Mouse (Mus musculus): ENCODE measurements around the gene Snrnp48. TPM values are rescaled to one million over a fixed set of nuclear protein-coding genes. Genes with fewer than 3 reads are reported as not detected.
A peak's percentile ranks its signal among the peaks of the same experiment; 100 is the strongest.

Gene Snrnp48
- total RNA-seq, 1 experiment = 74.8 TPM

- in situ Hi-C loops (cut with MboI; ENCODE audit: low sequenced_read_pairs in 2 of 2, unreplicated experiment in 2 of 2) = no loop called here
- no peak for TF ChIP-seq HCFC1 (IDR thresholded peaks at IDR 0.05; ENCODE audit: borderline replicate concordance, insufficient read depth, low read length)
- TF ChIP-seq ZC3H11A (IDR thresholded peaks at IDR 0.05; ENCODE audit: borderline replicate concordance, low read depth, low read length) = no peak
- no peak overlapping the region for H3K4me3 ChIP-seq (ENCODE audit: insufficient read depth in 1 of 2, low read depth in 1 of 2, low read length in 2 of 2, poor library complexity in 1 of 2, severe bottlenecking in 1 of 2)
- H3K36me3 ChIP-seq (ENCODE audit: control insufficient read depth, insufficient read depth, low read length, poor library complexity, severe bottlenecking) = no peaks in the 10 kb centered on the region; the same call in 1 of the 2 replicates
- no peak overlapping the region for H3K27ac ChIP-seq (ENCODE audit: insufficient read depth, low read depth, low read length, poor library complexity, severe bottlenecking)
- H3K9me3 ChIP-seq (ENCODE audit: control insufficient read depth, insufficient read depth, low read depth, low read length) = no peaks in the 10 kb centered on the region
- DNase-seq (ENCODE audit: low read depth, low spot score) = no peak
- H3K4me1 ChIP-seq (ENCODE audit: control insufficient read depth in 2 of 2, insufficient read depth in 2 of 2, low read length in 2 of 2, poor library complexity in 1 of 2) = no peaks in the 10 kb centered on the region
- H3K9ac ChIP-seq (ENCODE audit: insufficient read depth, low read depth, low read length, poor library complexity, severe bottlenecking) = no peak overlapping the region
Measured at GRCm38 (mm10) chr13:38193406-38193805, 11.3 kb upstream of the Snrnp48 start.

GRCm38 (mm10) chr13:38201413-38201812 is 3.3 kb upstream of the Snrnp48 start:
- in situ Hi-C loops (cut with MboI; ENCODE audit: low sequenced_read_pairs in 2 of 2, unreplicated experiment in 2 of 2) = no loop called here
- Histone ChIP-seq H3K36me3 (ENCODE audit: control insufficient read depth, insufficient read depth, low read length, poor library complexity, severe bottlenecking) (no peaks in the 10 kb centered on the region), H3K4me1 (ENCODE audit: control insufficient read depth in 2 of 2, insufficient read depth in 2 of 2, low read length in 2 of 2, poor library complexity in 1 of 2) (no peaks in the 10 kb centered on the region), H3K4me3 (ENCODE audit: insufficient read depth in 1 of 2, low read depth in 1 of 2, low read length in 2 of 2, poor library complexity in 1 of 2, severe bottlenecking in 1 of 2) (no peak overlapping the region), H3K9me3 (ENCODE audit: control insufficient read depth, insufficient read depth, low read depth, low read length) (no peaks in the 10 kb centered on the region), H3K9ac (ENCODE audit: insufficient read depth, low read depth, low read length, poor library complexity, severe bottlenecking) (no peak overlapping the region), H3K27ac (ENCODE audit: insufficient read depth, low read depth, low read length, poor library complexity, severe bottlenecking) (no peak overlapping the region)
- TF ChIP-seq HCFC1 (IDR thresholded peaks at IDR 0.05; ENCODE audit: borderline replicate concordance, insufficient read depth, low read length) = no peak
- no peak for TF ChIP-seq CHD2 (IDR thresholded peaks at IDR 0.05; ENCODE audit: low read depth, low read length)
- no peak for TF ChIP-seq MAFK (IDR thresholded peaks at IDR 0.05; ENCODE audit: insufficient read depth, low read depth, low read length)
- no peak for TF ChIP-seq ZNF384 (IDR thresholded peaks at IDR 0.05; ENCODE audit: low read depth, low read length)
- TF ChIP-seq ZC3H11A (IDR thresholded peaks at IDR 0.05; ENCODE audit: borderline replicate concordance, low read depth, low read length) = no peak
- DNase-seq (ENCODE audit: low read depth, low spot score) = no peak

- Histone ChIP-seq H3K9me3 (ENCODE audit: control insufficient read depth, insufficient read depth, low read depth, low read length) (no peaks in the 10 kb centered on the region), H3K36me3 (ENCODE audit: control insufficient read depth, insufficient read depth, low read length, poor library complexity, severe bottlenecking) (peaks cover 2% of the 10 kb centered on the region), H3K4me1 (ENCODE audit: control insufficient read depth in 2 of 2, insufficient read depth in 2 of 2, low read length in 2 of 2, poor library complexity in 1 of 2) (no peaks in the 10 kb centered on the region), H3K9ac (ENCODE audit: insufficient read depth, low read depth, low read length, poor library complexity, severe bottlenecking) (no peak overlapping the region), H3K27ac (ENCODE audit: insufficient read depth, low read depth, low read length, poor library complexity, severe bottlenecking) (no peak overlapping the region), H3K4me3 (ENCODE audit: insufficient read depth in 1 of 2, low read depth in 1 of 2, low read length in 2 of 2, poor library complexity in 1 of 2, severe bottlenecking in 1 of 2) (peak overlapping the region in 1 of 2 experiments; percentile 87; a peak in 2 of 4 replicates)
- in situ Hi-C loops (cut with MboI; ENCODE audit: low sequenced_read_pairs in 2 of 2, unreplicated experiment in 2 of 2) = no loop called here
- no peak for DNase-seq (ENCODE audit: low read depth, low spot score)
- TF ChIP-seq MAFK (IDR thresholded peaks at IDR 0.05; ENCODE audit: insufficient read depth, low read depth, low read length) (no peak), ZC3H11A (IDR thresholded peaks at IDR 0.05; ENCODE audit: borderline replicate concordance, low read depth, low read length) (no peak), HCFC1 (IDR thresholded peaks at IDR 0.05; ENCODE audit: borderline replicate concordance, insufficient read depth, low read length) (no peak), ZNF384 (IDR thresholded peaks at IDR 0.05; ENCODE audit: low read depth, low read length) (no peak), CHD2 (IDR thresholded peaks at IDR 0.05; ENCODE audit: low read depth, low read length) (no peak)
Measured at GRCm38 (mm10) chr13:38204171-38204570, 567 bp upstream of the Snrnp48 start.

- Histone ChIP-seq H3K4me1 (ENCODE audit: control insufficient read depth in 2 of 2, insufficient read depth in 2 of 2, low read length in 2 of 2, poor library complexity in 1 of 2) (no peaks in the 10 kb centered on the region), H3K27ac (ENCODE audit: insufficient read depth, low read depth, low read length, poor library complexity, severe bottlenecking) (no peak overlapping the region), H3K9ac (ENCODE audit: insufficient read depth, low read depth, low read length, poor library complexity, severe bottlenecking) (no peak overlapping the region), H3K9me3 (ENCODE audit: control insufficient read depth, insufficient read depth, low read depth, low read length) (no peaks in the 10 kb centered on the region), H3K4me3 (ENCODE audit: insufficient read depth in 1 of 2, low read depth in 1 of 2, low read length in 2 of 2, poor library complexity in 1 of 2, severe bottlenecking in 1 of 2) (no peak overlapping the region), H3K36me3 (ENCODE audit: control insufficient read depth, insufficient read depth, low read length, poor library complexity, severe bottlenecking) (peaks cover 19% of the 10 kb centered on the region)
- in situ Hi-C loops (cut with MboI; ENCODE audit: low sequenced_read_pairs in 2 of 2, unreplicated experiment in 2 of 2) = no loop called here
- no peak for DNase-seq (ENCODE audit: low read depth, low spot score)
- TF ChIP-seq HCFC1 (IDR thresholded peaks at IDR 0.05; ENCODE audit: borderline replicate concordance, insufficient read depth, low read length) = no peak
- TF ChIP-seq ZNF384 (IDR thresholded peaks at IDR 0.05; ENCODE audit: low read depth, low read length) = no peak
- no peak for TF ChIP-seq ZC3H11A (IDR thresholded peaks at IDR 0.05; ENCODE audit: borderline replicate concordance, low read depth, low read length)
Measured at GRCm38 (mm10) chr13:38211122-38211521, 6.4 kb downstream of the Snrnp48 start.

GRCm38 (mm10) chr13:38218686-38219085 is 13.9 kb downstream of the Snrnp48 start:
- Histone ChIP-seq H3K9ac (ENCODE audit: insufficient read depth, low read depth, low read length, poor library complexity, severe bottlenecking) (no peak overlapping the region), H3K27ac (ENCODE audit: insufficient read depth, low read depth, low read length, poor library complexity, severe bottlenecking) (no peak overlapping the region), H3K4me1 (ENCODE audit: control insufficient read depth in 2 of 2, insufficient read depth in 2 of 2, low read length in 2 of 2, poor library complexity in 1 of 2) (no peaks in the 10 kb centered on the region), H3K9me3 (ENCODE audit: control insufficient read depth, insufficient read depth, low read depth, low read length) (no peaks in the 10 kb centered on the region), H3K4me3 (ENCODE audit: insufficient read depth in 1 of 2, low read depth in 1 of 2, low read length in 2 of 2, poor library complexity in 1 of 2, severe bottlenecking in 1 of 2) (no peak overlapping the region), H3K36me3 (ENCODE audit: control insufficient read depth, insufficient read depth, low read length, poor library complexity, severe bottlenecking) (peaks cover 30% of the 10 kb centered on the region)
- in situ Hi-C loops (cut with MboI; ENCODE audit: low sequenced_read_pairs in 2 of 2, unreplicated experiment in 2 of 2) = no loop called here
- TF ChIP-seq ZC3H11A (IDR thresholded peaks at IDR 0.05; ENCODE audit: borderline replicate concordance, low read depth, low read length) (no peak), CHD2 (IDR thresholded peaks at IDR 0.05; ENCODE audit: low read depth, low read length) (no peak), ZNF384 (IDR thresholded peaks at IDR 0.05; ENCODE audit: low read depth, low read length) (no peak), MAFK (IDR thresholded peaks at IDR 0.05; ENCODE audit: insufficient read depth, low read depth, low read length) (no peak), HCFC1 (IDR thresholded peaks at IDR 0.05; ENCODE audit: borderline replicate concordance, insufficient read depth, low read length) (no peak)
- no peak for DNase-seq (ENCODE audit: low read depth, low spot score)
